Mouse (Mus musculus) liver, embryonic 15.5 days (tissue): Measurements from ENCODE around the gene Gtf2ird1. TPM values are rescaled to one million over a fixed set of nuclear protein-coding genes. Genes with fewer than 3 reads are reported as not detected.

Experiments
- ATAC-seq: fragments of 200-750 bp; cut with Nextera tagmentation; 2 replicates; pipeline ENCODE4 v1.8.0; 2017; ENCODE audit warnings: moderate number of reproducible peaks, mild to moderate bottlenecking, moderate library complexity; ENCODE audit not compliant: insufficient read depth
- H3K27ac ChIP-seq: fragments of 300-500 bp; sonication (generic); replicated peaks from 2 replicates; pipeline ENCODE4 v1.5.1; 2015; ENCODE audit warnings: mild to moderate bottlenecking, inconsistent platforms
- H3K27me3 ChIP-seq: fragments of 300-500 bp; sonication (generic); 2 replicates; pipeline ENCODE4 v1.6.1; 2015; ENCODE audit warnings: mild to moderate bottlenecking, inconsistent platforms
- H3K36me3 ChIP-seq: fragments of 300-500 bp; sonication (generic); replicated peaks from 2 replicates; pipeline ENCODE4 v1.6.1; 2015; ENCODE audit warnings: moderate library complexity, mild to moderate bottlenecking, inconsistent platforms
- H3K4me1 ChIP-seq: fragments of 300-500 bp; sonication (generic); replicated peaks from 2 replicates; pipeline ENCODE4 v1.6.1; 2015; ENCODE audit warnings: inconsistent platforms
- H3K4me2 ChIP-seq: fragments of 300-500 bp; sonication (generic); 2 replicates; pipeline ENCODE4 v1.6.1; 2015; ENCODE audit warnings: moderate library complexity, mild to moderate bottlenecking, inconsistent platforms
- H3K4me3 ChIP-seq: fragments of 300-500 bp; sonication (generic); replicated peaks from 2 replicates; pipeline ENCODE4 v1.5.1; 2015; ENCODE audit warnings: mild to moderate bottlenecking, inconsistent platforms
- H3K9ac ChIP-seq: fragments of 300-500 bp; sonication (generic); 2 replicates; pipeline ENCODE4 v1.6.1; 2015; ENCODE audit warnings: moderate library complexity, mild to moderate bottlenecking, inconsistent platforms
- H3K9me3 ChIP-seq: fragments of 300-500 bp; sonication (generic); replicated peaks from 2 replicates; pipeline ENCODE4 v1.6.1; 2016; ENCODE audit warnings: inconsistent platforms
- WGBS: fragments of 180-500 bp; shearing (Covaris S2); methylation state at CpG from one replicate; pipeline ENCODE4 v1.1.7; 2015; ENCODE audit warnings: mixed read lengths; ENCODE audit not compliant: insufficient replicate concordance; 5-methylcytosine and 5-hydroxymethylcytosine counted together
- polyA plus RNA-seq: library from polyadenylated mRNA; unstranded; fragments of >200 nt; fragmentation: Nextera tagmentation; extraction: Ambion mirVana; gene quantifications from 2 replicates; pipeline ENCODE4 v1.2.1, GENCODE M21; 2015

The Gtf2ird1 gene
- polyA plus RNA-seq, 1 experiment from 2014 or later: 10.2 TPM

DNA sequence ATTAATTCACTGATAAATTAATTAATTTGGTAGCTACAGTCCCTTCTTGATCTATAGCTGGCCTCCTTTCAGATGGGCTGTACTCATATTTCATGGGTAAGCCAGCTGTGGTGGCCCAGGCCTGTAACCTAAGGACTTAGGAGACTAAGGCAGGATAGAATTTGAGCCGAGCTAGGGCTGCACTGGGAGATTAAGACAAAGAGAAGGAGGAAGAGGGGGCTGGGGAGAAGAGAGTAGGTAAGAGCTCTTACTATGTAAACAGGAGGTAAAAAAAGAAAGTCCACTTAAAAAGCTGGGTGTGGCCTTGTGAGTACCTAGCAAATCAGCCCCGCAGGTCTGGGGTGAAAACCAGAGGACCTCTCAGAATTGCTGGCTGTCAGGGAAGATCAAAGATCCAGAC lies 132.6 kb downstream of the Gtf2ird1 start:
- Histone ChIP-seq H3K27me3 (no peaks in the 10 kb centered on the region), H3K4me1 (peaks cover 31% of the 10 kb centered on the region), H3K36me3 (no peaks in the 10 kb centered on the region), H3K4me3 (no peak overlapping the region), H3K4me2 (no peak overlapping the region), H3K9ac (no peak overlapping the region), H3K27ac (no peak overlapping the region), H3K9me3 (no peaks in the 10 kb centered on the region)
- WGBS: 32% methylated on average over 2 of the region's 2 CpGs
- ATAC-seq: no peak

DNA sequence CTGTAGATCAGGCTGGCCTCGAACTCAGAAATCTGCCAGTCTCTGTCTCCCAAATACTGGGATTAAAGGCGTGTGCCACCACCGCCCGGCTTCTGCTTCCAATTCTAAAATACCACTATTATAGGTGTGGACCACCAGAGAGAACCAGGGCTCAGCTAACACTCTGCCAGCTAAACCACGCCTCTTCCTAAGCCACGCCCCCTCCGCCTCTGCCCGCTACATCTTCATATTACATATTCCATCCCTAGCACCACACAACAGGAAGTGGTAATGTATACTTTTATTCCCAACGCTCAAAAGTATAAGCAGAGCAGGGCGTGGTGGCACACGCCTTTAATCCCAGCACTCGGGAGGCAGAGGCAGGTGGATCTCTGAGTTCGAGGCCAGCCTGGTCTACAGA lies 133.2 kb downstream of the Gtf2ird1 start:
- Histone ChIP-seq H3K9ac (no peak overlapping the region), H3K27ac (no peak overlapping the region), H3K4me3 (no peak overlapping the region), H3K36me3 (no peaks in the 10 kb centered on the region), H3K4me2 (no peak overlapping the region), H3K9me3 (no peaks in the 10 kb centered on the region), H3K4me1 (peaks cover 28% of the 10 kb centered on the region), H3K27me3 (no peaks in the 10 kb centered on the region)
- no peak for ATAC-seq
- 55% methylated on average over 13 of the region's 13 CpGs for WGBS

DNA sequence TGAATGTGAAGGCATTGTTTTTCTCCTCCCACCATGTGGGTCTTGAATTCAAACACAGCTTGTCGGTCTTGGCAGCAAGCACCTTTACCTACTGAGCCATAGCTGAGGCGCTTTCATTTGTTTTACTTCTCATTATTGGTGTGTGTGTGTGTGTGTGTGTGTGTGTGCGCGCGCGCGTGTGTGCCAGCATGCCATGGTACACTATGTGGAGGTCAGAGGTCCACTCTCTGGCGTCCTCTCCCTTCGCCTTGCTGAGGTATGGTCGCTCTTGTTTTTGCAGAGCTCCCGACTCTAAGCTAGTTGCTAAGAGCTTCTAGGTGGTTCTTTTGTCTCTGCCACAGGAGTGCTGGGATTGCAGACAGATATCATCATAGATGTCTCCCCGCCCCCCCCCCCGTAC lies 134.2 kb downstream of the Gtf2ird1 start:
- WGBS: 78% methylated on average over 13 of the region's 13 CpGs
- no peak overlapping the region for H3K27ac ChIP-seq
- no peaks in the 10 kb centered on the region for H3K9me3 ChIP-seq
- no peaks in the 10 kb centered on the region for H3K27me3 ChIP-seq
- no peak overlapping the region for H3K9ac ChIP-seq
- H3K4me3 ChIP-seq: no peak overlapping the region
- H3K36me3 ChIP-seq: no peaks in the 10 kb centered on the region
- ATAC-seq: no peak
- no peak overlapping the region for H3K4me2 ChIP-seq
- peaks cover 29% of the 10 kb centered on the region for H3K4me1 ChIP-seq

DNA sequence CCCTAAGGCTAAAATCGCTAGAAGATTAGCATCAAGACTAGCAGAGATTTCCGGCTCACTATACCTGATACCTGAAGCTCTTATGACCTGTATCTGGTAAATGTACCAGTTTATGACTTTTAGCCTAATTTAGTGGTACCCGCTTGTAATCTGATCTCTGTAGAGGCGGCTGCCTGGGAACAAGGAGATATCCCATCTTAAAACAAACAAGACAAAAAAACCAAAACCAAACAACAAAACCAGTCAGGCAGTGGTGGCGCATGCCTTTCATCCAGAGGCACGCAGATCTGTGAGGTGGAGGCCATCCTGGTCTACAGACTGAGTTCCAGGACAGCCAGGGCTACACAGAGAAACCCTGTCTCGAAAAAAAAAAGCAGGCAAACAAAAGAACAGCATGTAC lies 134.8 kb downstream of the Gtf2ird1 start:
- no peak overlapping the region for H3K9ac ChIP-seq
- 54% methylated on average over 7 of the region's 7 CpGs for WGBS
- H3K36me3 ChIP-seq: no peaks in the 10 kb centered on the region
- H3K27me3 ChIP-seq: no peaks in the 10 kb centered on the region
- H3K9me3 ChIP-seq: no peaks in the 10 kb centered on the region
- ATAC-seq: no peak
- no peak overlapping the region for H3K4me2 ChIP-seq
- H3K4me1 ChIP-seq: peaks cover 25% of the 10 kb centered on the region
- H3K4me3 ChIP-seq: no peak overlapping the region
- no peak overlapping the region for H3K27ac ChIP-seq

DNA sequence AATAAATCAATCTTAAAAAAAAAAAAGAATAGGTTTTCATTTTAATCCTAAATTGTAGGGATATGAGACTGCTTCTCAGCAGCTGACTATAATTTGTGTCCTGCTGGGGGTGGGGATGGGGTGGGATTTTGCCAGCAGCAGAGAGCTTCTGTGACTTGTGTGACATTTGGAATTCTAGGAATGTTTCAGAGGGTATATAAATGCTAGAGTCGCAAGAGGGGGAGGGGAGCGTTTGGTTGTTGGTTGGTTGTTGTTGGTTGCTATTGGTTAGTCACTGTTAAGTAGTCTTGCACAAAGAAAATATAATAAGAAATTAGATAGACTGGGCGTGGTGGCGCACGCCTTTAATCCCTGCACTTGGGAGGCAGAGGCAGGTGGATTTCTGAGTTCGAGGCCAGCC lies 137.6 kb downstream of the Gtf2ird1 start:
- ATAC-seq: no peak
- Histone ChIP-seq H3K4me1 (peaks cover 22% of the 10 kb centered on the region), H3K9me3 (no peaks in the 10 kb centered on the region), H3K27ac (no peak overlapping the region), H3K27me3 (no peaks in the 10 kb centered on the region), H3K36me3 (no peaks in the 10 kb centered on the region), H3K4me2 (no peak overlapping the region), H3K4me3 (no peak overlapping the region), H3K9ac (no peak overlapping the region)
- WGBS: 69% methylated on average over 6 of the region's 6 CpGs

DNA sequence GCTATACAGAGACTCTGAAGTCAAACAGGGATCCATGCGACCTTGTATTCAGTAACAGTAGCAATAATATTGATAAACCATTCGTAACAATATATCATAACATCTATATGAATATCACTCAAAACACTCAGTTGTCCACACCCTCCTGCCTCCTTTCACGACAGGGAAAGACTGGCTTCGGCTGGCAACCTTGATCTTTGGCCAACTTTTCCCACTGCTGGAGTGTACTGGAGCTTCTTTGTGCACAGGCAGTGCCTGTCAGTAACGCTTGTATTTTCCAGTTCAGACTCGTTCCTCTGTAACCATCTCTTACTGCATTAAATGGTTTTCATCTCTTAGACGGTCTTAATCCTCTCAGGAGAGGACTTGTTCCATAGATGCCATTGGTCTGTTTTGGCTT lies 139.8 kb downstream of the Gtf2ird1 start:
- Histone ChIP-seq H3K4me3 (no peak overlapping the region), H3K36me3 (no peaks in the 10 kb centered on the region), H3K9me3 (no peaks in the 10 kb centered on the region), H3K27me3 (no peaks in the 10 kb centered on the region), H3K4me2 (no peak overlapping the region), H3K9ac (no peak overlapping the region), H3K4me1 (peaks cover 31% of the 10 kb centered on the region), H3K27ac (no peak overlapping the region; the same call in 1 of the 2 replicates)
- ATAC-seq: no peak
- 58% methylated on average over 7 of the region's 7 CpGs for WGBS

DNA sequence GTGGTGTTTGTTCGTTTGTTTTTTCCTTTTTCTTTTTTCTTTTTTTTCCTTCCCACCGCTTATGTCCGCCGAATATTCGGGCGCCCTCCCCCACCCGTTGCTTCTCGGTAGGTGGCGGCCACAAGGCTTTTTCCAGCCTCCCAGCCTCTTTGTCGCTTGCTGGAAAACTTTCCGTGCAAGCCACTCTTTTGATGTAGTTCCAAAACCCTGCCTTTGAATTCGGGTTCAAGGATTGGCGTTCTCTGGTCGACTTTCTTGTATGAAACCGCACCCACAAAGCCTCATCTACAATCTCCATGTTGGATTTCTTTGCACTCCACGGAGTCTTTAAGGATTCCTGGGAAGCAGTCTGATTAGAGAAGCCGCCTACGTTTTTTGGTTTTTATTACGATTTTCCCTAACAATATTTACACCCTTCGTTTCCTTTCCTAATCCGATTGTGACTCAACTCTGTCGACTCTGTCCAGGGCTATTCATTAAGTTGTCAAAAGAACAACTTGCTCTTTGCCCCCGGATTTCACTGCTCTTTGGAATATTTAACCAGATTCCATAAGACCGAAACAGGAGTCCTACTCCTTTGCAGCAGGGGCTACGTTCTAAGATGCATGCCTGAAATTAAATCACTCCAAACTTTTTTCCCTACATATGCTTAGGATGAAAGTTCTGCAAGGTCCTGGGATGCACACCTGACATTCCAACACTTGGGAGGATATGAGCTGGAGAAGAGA lies 140.7 kb downstream of the Gtf2ird1 start:
- Histone ChIP-seq H3K9me3 (no peaks in the 10 kb centered on the region), H3K4me1 (peaks cover 40% of the 10 kb centered on the region), H3K4me2 (peak overlapping the region; percentile 98), H3K9ac (peak overlapping the region; percentile 81), H3K4me3 (peak overlapping the region; percentile 81), H3K27me3 (no peaks in the 10 kb centered on the region), H3K36me3 (peaks cover 8% of the 10 kb centered on the region), H3K27ac (peak overlapping the region; percentile 82)
- no peak for ATAC-seq
- 6% methylated on average over 25 of the region's 25 CpGs for whole genome bisulfite sequencing

DNA sequence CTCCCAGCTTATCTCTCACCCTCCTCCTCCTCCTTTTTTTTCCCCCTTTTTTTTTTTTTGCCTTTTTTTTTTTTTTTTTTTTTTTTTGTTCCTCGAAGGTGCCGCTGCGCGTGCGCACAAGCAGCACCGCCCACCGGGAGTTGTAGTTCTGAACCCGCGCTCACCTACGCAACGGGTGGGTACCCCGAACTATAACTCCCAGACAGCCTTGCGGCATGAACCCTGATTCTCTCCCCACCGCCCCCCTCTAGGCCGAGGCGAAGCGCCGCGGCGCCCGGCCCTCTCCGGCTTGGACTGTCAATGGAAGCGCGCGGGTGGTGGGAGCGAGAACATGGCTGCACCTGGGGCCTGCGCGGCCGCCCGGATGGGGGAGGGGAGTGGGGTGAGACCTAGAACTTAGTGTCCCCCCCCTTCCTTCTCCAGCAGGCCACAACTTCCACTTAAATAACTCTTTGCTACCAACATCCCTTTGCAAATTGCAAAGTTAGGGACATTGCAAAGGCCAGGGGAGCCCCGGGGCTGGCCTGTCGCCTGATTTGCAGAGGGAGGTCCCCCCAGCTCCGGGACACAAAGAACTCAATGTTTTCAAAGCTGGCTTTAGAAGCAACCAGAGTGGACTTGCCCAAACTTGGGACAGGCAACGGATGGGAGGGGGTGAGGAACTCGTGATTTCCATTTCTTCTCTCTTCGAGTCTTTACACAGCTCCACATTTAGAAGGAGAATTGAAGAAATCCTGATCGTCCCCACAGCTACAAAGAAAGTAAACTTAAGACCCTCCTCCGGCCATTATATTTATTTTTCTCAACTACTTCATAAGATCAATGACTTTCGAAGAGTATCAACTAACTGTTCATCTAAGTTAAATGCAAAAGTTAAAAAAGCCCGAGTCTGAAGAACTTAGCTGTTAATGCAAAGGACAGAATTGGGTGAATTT lies 141.6 kb downstream of the Gtf2ird1 start, which contains the start of gene Gtf2i:
Gene Gtf2i, minus strand, starts transcription at position 73 of the 935 bp plus-strand sequence.
- H3K9ac ChIP-seq: peak within 1 kb of the TSS; percentile 81
- H3K4me3 ChIP-seq: peak within 1 kb of the TSS; percentile 81
- WGBS: under 1% methylated on average over 40 of the region's 40 CpGs
- peaks cover 40% of the 10 kb centered on the region for H3K4me1 ChIP-seq
- no peaks in the 10 kb centered on the region for H3K9me3 ChIP-seq
- peak; percentile 84 for ATAC-seq
- H3K4me2 ChIP-seq: peak within 1 kb of the TSS; percentile 98
- peak within 1 kb of the TSS; percentile 91 for H3K27ac ChIP-seq
- H3K27me3 ChIP-seq: no peaks in the 10 kb centered on the region
- peaks cover 17% of the 10 kb centered on the region for H3K36me3 ChIP-seq

DNA sequence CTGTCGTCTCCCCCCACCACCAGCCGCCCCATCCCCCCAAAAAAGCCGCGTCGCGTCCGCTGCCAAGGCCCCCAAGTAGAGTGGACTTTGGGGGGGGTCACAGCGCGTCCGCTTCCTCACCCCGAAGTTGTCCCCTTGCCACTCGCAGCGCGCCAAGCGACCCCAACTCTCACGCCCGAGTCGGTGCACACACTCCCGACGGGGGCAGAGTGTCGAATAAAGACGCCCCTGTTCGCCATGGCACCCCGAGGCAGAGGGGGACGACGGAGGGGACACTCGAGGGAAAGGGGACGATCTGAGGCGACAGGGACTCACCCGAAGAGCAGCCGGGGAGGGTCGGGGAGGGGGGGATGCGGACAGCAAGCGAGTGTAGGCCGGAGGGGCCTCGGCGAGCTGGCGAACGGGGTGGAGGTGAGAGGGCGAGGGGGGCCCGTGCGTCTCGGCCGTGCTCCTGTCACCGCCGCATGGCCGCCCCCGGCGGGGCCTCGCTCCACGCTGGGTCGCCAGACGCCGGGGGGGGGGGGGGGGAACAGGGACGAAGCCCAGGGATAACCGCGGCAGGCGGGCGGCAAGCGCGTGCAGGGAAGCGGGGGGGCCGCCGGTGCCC lies 142.3 kb downstream of the Gtf2ird1 start:
- H3K36me3 ChIP-seq: peaks cover 24% of the 10 kb centered on the region
- H3K9me3 ChIP-seq: no peaks in the 10 kb centered on the region
- no peaks in the 10 kb centered on the region for H3K27me3 ChIP-seq
- H3K4me3 ChIP-seq: peak overlapping the region; percentile 81
- H3K4me2 ChIP-seq: peak overlapping the region; percentile 98
- H3K27ac ChIP-seq: peak overlapping the region; percentile 91
- peaks cover 40% of the 10 kb centered on the region for H3K4me1 ChIP-seq
- under 1% methylated on average over 60 of the region's 64 CpGs for WGBS
- ATAC-seq: peak; percentile 19
- peak overlapping the region; percentile 81 for H3K9ac ChIP-seq

DNA sequence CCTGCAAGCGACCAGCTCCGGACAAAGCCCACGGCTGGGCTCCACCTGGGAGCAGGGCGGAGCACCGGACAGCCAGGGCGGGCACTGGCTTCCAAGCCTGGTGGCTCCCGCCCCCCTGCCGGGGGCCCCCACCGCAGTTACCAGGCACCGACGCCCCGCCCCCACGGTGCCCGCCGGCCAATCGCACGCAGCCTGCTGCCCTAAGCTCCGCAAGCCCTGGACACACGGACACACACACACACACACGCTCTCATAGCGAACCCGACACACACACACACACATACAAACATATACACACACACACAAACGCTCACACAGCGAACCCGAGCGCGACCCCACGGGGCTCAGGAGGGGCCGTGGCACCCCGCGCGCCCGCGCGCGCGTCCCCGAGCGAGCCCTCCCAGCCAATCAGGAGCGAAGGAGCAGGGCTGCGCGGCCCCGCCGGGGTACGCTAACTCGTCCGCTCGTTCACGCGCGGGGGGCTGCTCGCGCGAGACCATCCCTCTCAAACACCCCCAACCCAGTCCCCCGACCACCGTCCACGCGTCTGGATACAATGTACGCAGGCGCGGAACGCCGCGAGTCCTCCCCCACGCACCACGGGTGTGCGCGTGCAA lies 143.0 kb downstream of the Gtf2ird1 start:
- H3K27me3 ChIP-seq: no peaks in the 10 kb centered on the region
- peak overlapping the region; percentile 98 for H3K4me2 ChIP-seq
- WGBS: under 1% methylated on average over 68 of the region's 68 CpGs
- H3K4me3 ChIP-seq: peak overlapping the region; percentile 81
- H3K4me1 ChIP-seq: peaks cover 40% of the 10 kb centered on the region
- no peaks in the 10 kb centered on the region for H3K9me3 ChIP-seq
- H3K36me3 ChIP-seq: peaks cover 28% of the 10 kb centered on the region
- peak; percentile 84 for ATAC-seq
- H3K9ac ChIP-seq: peak overlapping the region; percentile 81
- peak overlapping the region; percentile 91 for H3K27ac ChIP-seq
